Mouse (Mus musculus) central nervous system, embryonic 14 days (tissue): ENCODE data around the gene Fga. TPM values are rescaled to one million over a fixed set of nuclear protein-coding genes. Genes with fewer than 3 reads are reported as not detected.

Experiments
- polyA plus RNA-seq: library from polyadenylated mRNA; depleted of rRNA; stranded (reverse); fragments of >200 nt; gene quantifications from 2 replicates; pipeline ENCODE4 v1.2.3, GENCODE M21; 2012; rRNA removed

The Fga gene
- polyA plus RNA-seq: 0.03 TPM in 1 of 2 replicates, not detected in the other

GRCm38 (mm10) chr3:83025475-83026301 lies at the start of gene Fga:
Gene Fga (plus strand): TSS chr3:83026076.

GRCm38 (mm10) chr3:83007557-83007956 lies 18.3 kb upstream of the Fga start, which contains the start of gene Fgg:
Gene Fgg (plus strand): TSS chr3:83007724.

GRCm38 (mm10) chr3:83049680-83050079 lies 23.8 kb downstream of the Fga start, which contains the start of gene Fgb:
Gene Fgb (minus strand): TSS chr3:83049863.

GRCm38 (mm10) chr3:83055281-83056038 lies 29.6 kb downstream of the Fga start, which contains the start of gene Plrg1:
Gene Plrg1 (plus strand): TSS chr3:83055522.

Other genes starting within 250 kb of the Fga start
- gene Rbm46, start 149.6 kb upstream of the Fga start, polyA plus RNA-seq: 0.84 and 1.3 TPM in 2 replicates
- gene Lrat, start 122.1 kb upstream of the Fga start, polyA plus RNA-seq: 0.05 and 0.09 TPM in 2 replicates
- gene Fgg, start 18.4 kb upstream of the Fga start, polyA plus RNA-seq: 0.02 TPM in 1 of 2 replicates, not detected in the other
- gene Fgb, start 23.8 kb downstream of the Fga start, polyA plus RNA-seq: 0.01 and 0.04 TPM in 2 replicates
- 103 and 107 TPM in 2 replicates for gene Plrg1, start 29.4 kb downstream of the Fga start, polyA plus RNA-seq
- gene Dchs2, start 101.9 kb downstream of the Fga start, polyA plus RNA-seq: 0.63 and 0.96 TPM in 2 replicates